Mouse (Mus musculus) retina, postnatal 1 day (tissue): ENCODE measurements around the gene Pon2.
"Not testable (repeated sequence)": the region's sequence is repeated elsewhere in the genome, so short reads cannot be mapped to it uniquely, and the experiment has no call there.

Experiments used
- DNase-seq: peaks from one replicate; pipeline ENCODE4 v3.0.0-alpha.2; 2012

Gene Pon2

GRCm38 (mm10) chr6:5291450-5291849 lies 6.8 kb downstream of the Pon2 start:
- DNase-seq, result no peak

- no peak for DNase-seq
Measured at GRCm38 (mm10) chr6:5287919-5288318, 10.3 kb downstream of the Pon2 start.

GRCm38 (mm10) chr6:5287392-5287791 lies 10.9 kb downstream of the Pon2 start:
- no peak for DNase-seq

GRCm38 (mm10) chr6:5282418-5282817 lies 15.8 kb downstream of the Pon2 start:
- no peak for DNase-seq

GRCm38 (mm10) chr6:5280576-5281305 lies 17.5 kb downstream of the Pon2 start:
- no peak for DNase-seq

GRCm38 (mm10) chr6:5277972-5278371 lies 20.3 kb downstream of the Pon2 start:
- no peak for DNase-seq

GRCm38 (mm10) chr6:5269641-5270040 lies 28.6 kb downstream of the Pon2 start:
- no peak for DNase-seq

- DNase-seq, result no peak
Measured at GRCm38 (mm10) chr6:5264793-5265192, 33.5 kb downstream of the Pon2 start.

- no peak for DNase-seq
Measured at GRCm38 (mm10) chr6:5263250-5263999, 34.8 kb downstream of the Pon2 start.

GRCm38 (mm10) chr6:5262322-5263249 lies 35.7 kb downstream of the Pon2 start:
- no peak for DNase-seq

- DNase-seq, result peak; percentile 64
Measured at GRCm38 (mm10) chr6:5255722-5256451, 42.4 kb downstream of the Pon2 start, which contains the start of gene Pon3. TSS of gene Pon3 (minus strand) at chr6:5256286.

GRCm38 (mm10) chr6:5255291-5255690 lies 43.0 kb downstream of the Pon2 start:
- no peak for DNase-seq

GRCm38 (mm10) chr6:5254869-5255268 lies 43.4 kb downstream of the Pon2 start:
- DNase-seq, result no peak

GRCm38 (mm10) chr6:5245926-5246325 lies 52.3 kb downstream of the Pon2 start:
- DNase-seq, result no peak

GRCm38 (mm10) chr6:5238799-5239198 lies 59.5 kb downstream of the Pon2 start:
- no peak for DNase-seq

- DNase-seq, result no peak
Measured at GRCm38 (mm10) chr6:5237510-5237909, 60.7 kb downstream of the Pon2 start.

- DNase-seq, result no peak
Measured at GRCm38 (mm10) chr6:5236843-5237371, 61.3 kb downstream of the Pon2 start.

- no peak for DNase-seq
Measured at GRCm38 (mm10) chr6:5234563-5234962, 63.7 kb downstream of the Pon2 start.

GRCm38 (mm10) chr6:5233812-5234211 lies 64.4 kb downstream of the Pon2 start:
- no peak for DNase-seq

GRCm38 (mm10) chr6:5232022-5232421 lies 66.2 kb downstream of the Pon2 start:
- DNase-seq, result no peak

- DNase-seq, result no peak
Measured at GRCm38 (mm10) chr6:5230261-5230660, 68.0 kb downstream of the Pon2 start.

GRCm38 (mm10) chr6:5223551-5223950 lies 74.7 kb downstream of the Pon2 start:
- not testable (repeated sequence) for DNase-seq
